8 mouse cellular contexts compared by ENCODE assay signal in the genomic region with DNA sequence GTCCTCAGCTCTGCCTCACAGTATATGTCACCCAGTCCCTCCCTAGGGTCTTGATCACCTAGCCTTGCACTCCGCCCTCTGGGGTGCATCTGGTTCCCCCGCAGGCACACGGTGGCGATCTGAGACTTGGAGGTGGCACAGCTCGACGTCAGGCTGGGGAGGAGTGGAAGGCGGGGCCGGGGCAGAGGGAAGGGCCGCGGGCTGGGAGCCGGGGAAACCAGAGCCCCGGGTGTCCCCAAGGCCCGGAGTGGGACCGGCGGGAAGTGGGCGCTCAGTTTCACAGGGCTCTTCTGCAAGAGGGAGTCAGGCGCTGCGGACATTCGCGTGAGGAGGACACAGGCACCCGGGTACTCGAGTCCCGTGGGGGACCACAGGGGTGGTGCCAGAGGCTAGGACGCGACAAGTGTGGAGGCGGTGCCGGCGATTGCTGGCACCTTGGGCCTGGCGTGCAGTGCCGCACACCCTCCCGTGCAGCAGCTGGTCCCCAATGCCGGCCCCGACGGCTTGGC. TPM values are rescaled to one million over a fixed set of nuclear protein-coding genes. Genes with fewer than 3 reads are reported as not detected.
DNase-seq lines count a peak whose midpoint lies in the region; ATAC-seq and TF ChIP-seq lines count a peak whose summit lies in the region.

No protein-coding gene starts in this region.

- no peaks in the 10 kb centered on the region for H3K36me3 ChIP-seq in heart, adult 2 months (ENCODE audit: control insufficient read depth, insufficient read depth, low read length)
- no peaks in the 10 kb centered on the region; the same call in 1 of the 2 replicates for H3K36me3 ChIP-seq in intestine, postnatal 0 days (ENCODE audit: control insufficient read depth, insufficient read depth)
- no peaks in the 10 kb centered on the region for H3K36me3 ChIP-seq in neural tube, embryonic 14.5 days (ENCODE audit: control insufficient read depth, insufficient read depth, low read length)

- 8% methylated on average over 34 of the region's 34 CpGs for WGBS in cerebellum, adult 2 months
- WGBS in heart, adult 2 months = 4% methylated on average over 33 of the region's 34 CpGs
- 7% methylated on average over 34 of the region's 34 CpGs for WGBS in intestine, postnatal 0 days
- 6% methylated on average over 34 of the region's 34 CpGs for whole genome bisulfite sequencing in neural tube, embryonic 14.5 days

- TF ChIP-seq EP300 in heart, adult 2 months (IDR thresholded peaks at IDR 0.05; ENCODE audit: insufficient read depth, low read depth, low read length) = no peak

- peak; percentile 80 for ATAC-seq in common myeloid progenitor, adult 5-6 weeks (replicated peaks; ENCODE audit: low read depth, poor library complexity, severe bottlenecking)
- peak; percentile 46; the same call in 1 of the 2 replicates for ATAC-seq in intestine, postnatal 0 days
- ATAC-seq in neural tube, embryonic 14.5 days (ENCODE audit: low read depth) = no peak

- H3K4me1 ChIP-seq in cerebellum, adult 2 months (ENCODE audit: control insufficient read depth, insufficient read depth, low read length) = peaks cover 17% of the 10 kb centered on the region
- peaks cover 3% of the 10 kb centered on the region for H3K4me1 ChIP-seq in heart, adult 2 months (ENCODE audit: control insufficient read depth, insufficient read depth, low read length)
- H3K4me1 ChIP-seq in intestine, postnatal 0 days (replicated peaks; ENCODE audit: control insufficient read depth, insufficient read depth, low read length) = peaks cover 2% of the 10 kb centered on the region; the same call in 1 of the 2 replicates
- no peaks in the 10 kb centered on the region for H3K4me1 ChIP-seq in neural tube, embryonic 14.5 days (ENCODE audit: control insufficient read depth, insufficient read depth, low read length)

- no peak for TF ChIP-seq POLR2A in cerebellum, adult 2 months (IDR thresholded peaks at IDR 0.05; ENCODE audit: borderline replicate concordance, insufficient read depth, low read length)
- peak; percentile 49; the same call in 1 of the 2 replicates for TF ChIP-seq POLR2A in heart, adult 2 months (IDR thresholded peaks at IDR 0.05; ENCODE audit: insufficient read depth, low read depth, low read length)

- H3K27me3 ChIP-seq in cerebellum, adult 2 months (ENCODE audit: control insufficient read depth, insufficient read depth, low read length) = no peaks in the 10 kb centered on the region
- no peaks in the 10 kb centered on the region for H3K27me3 ChIP-seq in heart, adult 2 months (ENCODE audit: control insufficient read depth, insufficient read depth, low read length)
- no peaks in the 10 kb centered on the region for H3K27me3 ChIP-seq in intestine, postnatal 0 days (replicated peaks; ENCODE audit: control insufficient read depth, insufficient read depth, low read length)
- H3K27me3 ChIP-seq in neural tube, embryonic 14.5 days (ENCODE audit: control insufficient read depth, insufficient read depth, low read length) = peaks cover 11% of the 10 kb centered on the region

- intact Hi-C loops in heart, adult 2 months (cut with DNase I) = no loop called here

- no peak for DNase-seq in cerebellum, adult 2 months
- no peak for DNase-seq in cerebellum, adult 18-20 months
- peak; percentile 82 to 86 for DNase-seq in heart, adult 2 months
- peak; percentile 82 to 84 for DNase-seq in lung, adult 18-20 months
- DNase-seq in right cerebral cortex, postnatal 14 days = no peak

- H3K9me3 ChIP-seq in intestine, postnatal 0 days (ENCODE audit: control insufficient read depth) = no peaks in the 10 kb centered on the region
- H3K9me3 ChIP-seq in neural tube, embryonic 14.5 days (ENCODE audit: control insufficient read depth, low read length) = no peaks in the 10 kb centered on the region

- no peaks in the 10 kb centered on the region; the same call in 1 of the 2 replicates for H3K79me2 ChIP-seq in heart, adult 2 months (replicated peaks; ENCODE audit: control insufficient read depth, insufficient read depth, low read length)

- H3K4me2 ChIP-seq in intestine, postnatal 0 days (replicated peaks; ENCODE audit: low read depth) = peak overlapping the region; percentile 83
- H3K4me2 ChIP-seq in neural tube, embryonic 14.5 days (ENCODE audit: low read depth, low read length) = peak overlapping the region; percentile 24

- peak overlapping the region; percentile 70 for H3K9ac ChIP-seq in heart, adult 2 months (ENCODE audit: low read depth, low read length)
- peak overlapping the region; percentile 45; the same call in 1 of the 2 replicates for H3K9ac ChIP-seq in intestine, postnatal 0 days (ENCODE audit: low read depth, low read length)
- H3K9ac ChIP-seq in neural tube, embryonic 14.5 days (replicated peaks; ENCODE audit: low read depth, low read length) = no peak overlapping the region

- TF ChIP-seq CTCF in cerebellum, adult 2 months (IDR thresholded peaks at IDR 0.05; ENCODE audit: borderline replicate concordance, insufficient read depth, low read depth, low read length) = 0 out of 2 replicates have a peak, but pooled peaks have one; percentile 14
- peak; percentile 46 for TF ChIP-seq CTCF in heart, adult 2 months (IDR thresholded peaks at IDR 0.05)
- TF ChIP-seq CTCF in intestine, postnatal 0 days (IDR thresholded peaks at IDR 0.05; ENCODE audit: low read depth) = peak; percentile 46

- H3K27ac ChIP-seq in cerebellum, adult 2 months (ENCODE audit: insufficient read depth, low read length) = no peak overlapping the region
- peak overlapping the region; percentile 88 for H3K27ac ChIP-seq in heart, adult 2 months
- no peak overlapping the region for H3K27ac ChIP-seq in intestine, postnatal 0 days (ENCODE audit: low read depth, low read length)
- no peak overlapping the region for H3K27ac ChIP-seq in neural tube, embryonic 14.5 days (ENCODE audit: low read depth, low read length)

- peak overlapping the region; percentile 24 for H3K4me3 ChIP-seq in cerebellum, adult 2 months (replicated peaks; ENCODE audit: insufficient read depth, low read depth, low read length)
- H3K4me3 ChIP-seq in heart, adult 2 months = peak overlapping the region; percentile 70
- peak overlapping the region; percentile 39 for H3K4me3 ChIP-seq in intestine, postnatal 0 days (ENCODE audit: low read depth, low read length)
- H3K4me3 ChIP-seq in neural tube, embryonic 14.5 days (ENCODE audit: low read depth, low read length) = peak overlapping the region; percentile 5; the same call in 1 of the 2 replicates

RNA-seq across cellular contexts. Expression of a gene that starts 18.4 kb away (rescaled TPM):
- 51.2 and 57.4 TPM in 2 replicates for polyA plus RNA-seq in cerebellum, adult 2 months (2012; rRNA removed)
- 5.4 and 10.9 TPM in 2 replicates for total RNA-seq in common myeloid progenitor, adult 5-6 weeks (2017)
- 10 to 100 TPM; 58.9 to 60.0 TPM for total RNA-seq in heart, adult 2 months (2021)
- polyA plus RNA-seq in heart, adult 2 months (2012; rRNA removed) = 57.2 and 68.9 TPM in 2 replicates
- 2.8 and 3.5 TPM in 2 replicates for polyA plus RNA-seq in intestine, postnatal 0 days (2015; fragmentation: Nextera tagmentation; extraction: Ambion mirVana)
- 27.5 and 35.3 TPM in 2 replicates for polyA plus RNA-seq in neural tube, embryonic 14.5 days (2014; fragmentation: Nextera tagmentation; extraction: Ambion mirVana)

RNA-seq across cellular contexts. Expression of a gene that starts 34.2 kb away (rescaled TPM):
- polyA plus RNA-seq in cerebellum, adult 2 months (2012; rRNA removed) = 189 and 202 TPM in 2 replicates
- total RNA-seq in common myeloid progenitor, adult 5-6 weeks (2017) = 348 and 349 TPM in 2 replicates
- total RNA-seq in heart, adult 2 months (2021) = 100 to 1,000 TPM; 150 to 162 TPM
- polyA plus RNA-seq in heart, adult 2 months (2012; rRNA removed) = 62.3 and 96.1 TPM in 2 replicates
- polyA plus RNA-seq in intestine, postnatal 0 days (2015; fragmentation: Nextera tagmentation; extraction: Ambion mirVana) = 113 and 115 TPM in 2 replicates
- 190 and 219 TPM in 2 replicates for polyA plus RNA-seq in neural tube, embryonic 14.5 days (2014; fragmentation: Nextera tagmentation; extraction: Ambion mirVana)

RNA-seq across cellular contexts. Expression of a gene that starts 52.9 kb away (rescaled TPM):
- polyA plus RNA-seq in cerebellum, adult 2 months (2012; rRNA removed) = 17.2 and 17.9 TPM in 2 replicates
- total RNA-seq in common myeloid progenitor, adult 5-6 weeks (2017) = 11.8 and 13.8 TPM in 2 replicates
- 1 to 10 TPM; 7.3 to 8.1 TPM for total RNA-seq in heart, adult 2 months (2021)
- polyA plus RNA-seq in heart, adult 2 months (2012; rRNA removed) = 13.5 and 13.7 TPM in 2 replicates
- 8.0 and 9.2 TPM in 2 replicates for polyA plus RNA-seq in intestine, postnatal 0 days (2015; fragmentation: Nextera tagmentation; extraction: Ambion mirVana)
- 7.9 and 10.2 TPM in 2 replicates for polyA plus RNA-seq in neural tube, embryonic 14.5 days (2014; fragmentation: Nextera tagmentation; extraction: Ambion mirVana)

RNA-seq across cellular contexts. Expression of a gene that starts 55.2 kb away (rescaled TPM):
- polyA plus RNA-seq in cerebellum, adult 2 months (2012; rRNA removed) = 60.5 and 63.1 TPM in 2 replicates
- 35.4 and 38.3 TPM in 2 replicates for total RNA-seq in common myeloid progenitor, adult 5-6 weeks (2017)
- 10 to 100 TPM; 37.6 to 47.2 TPM for total RNA-seq in heart, adult 2 months (2021)
- polyA plus RNA-seq in heart, adult 2 months (2012; rRNA removed) = 40.4 and 46.0 TPM in 2 replicates
- polyA plus RNA-seq in intestine, postnatal 0 days (2015; fragmentation: Nextera tagmentation; extraction: Ambion mirVana) = 38.3 and 42.4 TPM in 2 replicates
- polyA plus RNA-seq in neural tube, embryonic 14.5 days (2014; fragmentation: Nextera tagmentation; extraction: Ambion mirVana) = 34.2 and 43.6 TPM in 2 replicates

Comparison
In these comparisons a context has a peak if more than half of its experiments do, and no peak if none do; other contexts are left out.
1. DNase-seq: peak in heart, adult 2 months (2 of 2) and lung, adult 18-20 months (2 of 2); none in cerebellum, adult 2 months (0 of 2), cerebellum, adult 18-20 months (0 of 2) and right cerebral cortex, postnatal 14 days (single experiment).
2. H3K4me3 ChIP-seq: peak in every context shown above with its lines; median percentile 70 in heart, adult 2 months; 39 in intestine, postnatal 0 days; 24 in cerebellum, adult 2 months; 5 in neural tube, embryonic 14.5 days.
3. Peak in every context shown above with its lines, with median percentiles within 50 percentile points of each other: CTCF ChIP-seq.